Mouse (Mus musculus) midbrain, embryonic 15.5 days (tissue): ENCODE data around the gene Ptges. TPM values are rescaled to one million over a fixed set of nuclear protein-coding genes. Genes with fewer than 3 reads are reported as not detected.

Source experiments
- ATAC-seq: fragments of 200-750 bp; cut with Nextera tagmentation; replicated peaks from 2 replicates; pipeline ENCODE4 v1.8.0; 2017; ENCODE audit warnings: moderate TSS enrichment
- H3K27ac ChIP-seq: fragments of 300-500 bp; sonication (generic); 2 replicates; pipeline ENCODE4 v1.5.1; 2015; ENCODE audit warnings: mild to moderate bottlenecking, inconsistent platforms
- H3K27me3 ChIP-seq: fragments of 300-500 bp; sonication (generic); replicated peaks from 2 replicates; pipeline ENCODE4 v1.6.1; 2015; ENCODE audit warnings: inconsistent platforms
- H3K36me3 ChIP-seq: fragments of 300-500 bp; sonication (generic); replicated peaks from 2 replicates; pipeline ENCODE4 v1.6.1; 2015; ENCODE audit warnings: inconsistent platforms
- H3K4me1 ChIP-seq: fragments of 300-500 bp; sonication (generic); 2 replicates; pipeline ENCODE4 v1.6.1; 2015; ENCODE audit warnings: inconsistent platforms
- H3K4me2 ChIP-seq: fragments of 300-500 bp; sonication (generic); 2 replicates; pipeline ENCODE4 v1.6.1; 2015; ENCODE audit warnings: inconsistent platforms, mild to moderate bottlenecking, moderate library complexity
- H3K4me3 ChIP-seq: fragments of 300-500 bp; sonication (generic); 2 replicates; pipeline ENCODE4 v1.5.1; 2015; ENCODE audit warnings: mild to moderate bottlenecking, inconsistent platforms
- H3K9ac ChIP-seq: fragments of 300-500 bp; sonication (generic); 2 replicates; pipeline ENCODE4 v1.6.1; 2015; ENCODE audit warnings: mild to moderate bottlenecking, inconsistent platforms
- H3K9me3 ChIP-seq: fragments of 300-500 bp; sonication (generic); 2 replicates; pipeline ENCODE4 v1.6.1; 2016; ENCODE audit warnings: inconsistent platforms
- WGBS: fragments of 180-500 bp; shearing (Covaris S2); methylation state at CpG from one replicate; pipeline ENCODE4 v1.1.7; 2015; ENCODE audit warnings: mixed read lengths; 5-methylcytosine and 5-hydroxymethylcytosine counted together
- polyA plus RNA-seq: library from polyadenylated mRNA; unstranded; fragments of >200 nt; fragmentation: Nextera tagmentation; extraction: Ambion mirVana; gene quantifications from 2 replicates; pipeline ENCODE4 v1.2.1, GENCODE M21; 2015

Gene Ptges
- polyA plus RNA-seq, 1 experiment from 2014 or later = 6.3 TPM

GRCm38 (mm10) chr2:30885453-30886163 lies 44.1 kb downstream of the Ptges start:
- 64% methylated on average over 9 of the region's 9 CpGs for WGBS
- no peak for ATAC-seq
- Histone ChIP-seq H3K4me1 (no peaks in the 10 kb centered on the region), H3K27me3 (no peaks in the 10 kb centered on the region), H3K27ac (0 out of 2 replicates have a peak overlapping the region, but pooled peaks have one; percentile 34), H3K4me3 (no peak overlapping the region), H3K9me3 (no peaks in the 10 kb centered on the region), H3K9ac (no peak overlapping the region), H3K36me3 (no peaks in the 10 kb centered on the region), H3K4me2 (no peak overlapping the region)

- no peak overlapping the region for H3K9ac ChIP-seq
- no peak for ATAC-seq
Observed at GRCm38 (mm10) chr2:30884852-30885373, 44.8 kb downstream of the Ptges start.

GRCm38 (mm10) chr2:30881215-30881614 lies 48.4 kb downstream of the Ptges start:
- WGBS = 86% methylated on average over 7 of the region's 7 CpGs
- no peak overlapping the region for H3K27ac ChIP-seq
- no peaks in the 10 kb centered on the region for H3K4me1 ChIP-seq
- H3K27me3 ChIP-seq = no peaks in the 10 kb centered on the region
- H3K36me3 ChIP-seq = no peaks in the 10 kb centered on the region
- no peak overlapping the region for H3K4me3 ChIP-seq
- no peak for ATAC-seq
- H3K9ac ChIP-seq = no peak overlapping the region
- H3K9me3 ChIP-seq = no peaks in the 10 kb centered on the region
- no peak overlapping the region for H3K4me2 ChIP-seq

More at GRCm38 (mm10) chr2:30884852-30885373, 44.8 kb downstream of the Ptges start:
- Histone ChIP-seq H3K36me3 (no peaks in the 10 kb centered on the region), H3K27me3 (no peaks in the 10 kb centered on the region), H3K27ac (no peak overlapping the region), H3K4me3 (no peak overlapping the region), H3K4me1 (no peaks in the 10 kb centered on the region), H3K9me3 (no peaks in the 10 kb centered on the region), H3K4me2 (no peak overlapping the region)
- WGBS = 95% methylated on average over 4 of the region's 4 CpGs

- Histone ChIP-seq H3K4me3 (no peak overlapping the region), H3K9me3 (no peaks in the 10 kb centered on the region)
- 92% methylated on average over 15 of the region's 15 CpGs for WGBS
Observed at GRCm38 (mm10) chr2:30879481-30879880, 50.2 kb downstream of the Ptges start.

GRCm38 (mm10) chr2:30875621-30876432 lies 53.8 kb downstream of the Ptges start:
- no peaks in the 10 kb centered on the region for H3K36me3 ChIP-seq
- no peak overlapping the region for H3K4me3 ChIP-seq
- no peak for ATAC-seq
- no peak overlapping the region for H3K9ac ChIP-seq
- H3K4me2 ChIP-seq = no peak overlapping the region
- H3K27ac ChIP-seq = no peak overlapping the region
- no peaks in the 10 kb centered on the region for H3K27me3 ChIP-seq
- H3K4me1 ChIP-seq = no peaks in the 10 kb centered on the region
- 55% methylated on average over 11 of the region's 11 CpGs for WGBS
- H3K9me3 ChIP-seq = no peaks in the 10 kb centered on the region

More at GRCm38 (mm10) chr2:30879481-30879880, 50.2 kb downstream of the Ptges start:
- Histone ChIP-seq H3K36me3 (no peaks in the 10 kb centered on the region), H3K27ac (no peak overlapping the region), H3K4me2 (no peak overlapping the region), H3K4me1 (no peaks in the 10 kb centered on the region), H3K27me3 (no peaks in the 10 kb centered on the region), H3K9ac (no peak overlapping the region)
- ATAC-seq = no peak

- H3K9me3 ChIP-seq = no peaks in the 10 kb centered on the region
- no peaks in the 10 kb centered on the region for H3K36me3 ChIP-seq
- no peaks in the 10 kb centered on the region for H3K4me1 ChIP-seq
- H3K4me3 ChIP-seq = no peak overlapping the region
- no peak overlapping the region for H3K27ac ChIP-seq
- H3K9ac ChIP-seq = no peak overlapping the region
- no peaks in the 10 kb centered on the region for H3K27me3 ChIP-seq
- ATAC-seq = no peak
- no peak overlapping the region for H3K4me2 ChIP-seq
- 76% methylated on average over 7 of the region's 7 CpGs for WGBS
Observed at GRCm38 (mm10) chr2:30875096-30875495, 54.6 kb downstream of the Ptges start.

GRCm38 (mm10) chr2:30874445-30874844 lies 55.2 kb downstream of the Ptges start:
- no peaks in the 10 kb centered on the region for H3K4me1 ChIP-seq
- no peak for ATAC-seq
- 28% methylated on average over 10 of the region's 10 CpGs for WGBS
- H3K36me3 ChIP-seq = no peaks in the 10 kb centered on the region
- no peaks in the 10 kb centered on the region for H3K27me3 ChIP-seq
- no peak overlapping the region for H3K9ac ChIP-seq
- no peak overlapping the region for H3K4me3 ChIP-seq
- H3K9me3 ChIP-seq = no peaks in the 10 kb centered on the region
- no peak overlapping the region for H3K27ac ChIP-seq
- no peak overlapping the region for H3K4me2 ChIP-seq

GRCm38 (mm10) chr2:30872669-30873068 lies 57.0 kb downstream of the Ptges start:
- no peaks in the 10 kb centered on the region for H3K9me3 ChIP-seq
- no peak overlapping the region for H3K9ac ChIP-seq
- H3K36me3 ChIP-seq = no peaks in the 10 kb centered on the region
- H3K4me3 ChIP-seq = no peak overlapping the region
- no peaks in the 10 kb centered on the region for H3K4me1 ChIP-seq
- WGBS = 78% methylated on average over 6 of the region's 6 CpGs
- no peak for ATAC-seq
- no peak overlapping the region for H3K4me2 ChIP-seq
- no peaks in the 10 kb centered on the region for H3K27me3 ChIP-seq
- H3K27ac ChIP-seq = no peak overlapping the region

GRCm38 (mm10) chr2:30870863-30871262 lies 58.8 kb downstream of the Ptges start:
- Histone ChIP-seq H3K36me3 (no peaks in the 10 kb centered on the region), H3K9ac (no peak overlapping the region), H3K9me3 (no peaks in the 10 kb centered on the region), H3K4me3 (no peak overlapping the region), H3K27me3 (no peaks in the 10 kb centered on the region), H3K4me2 (no peak overlapping the region), H3K27ac (no peak overlapping the region), H3K4me1 (no peaks in the 10 kb centered on the region)
- 69% methylated on average over 8 of the region's 8 CpGs for WGBS
- no peak for ATAC-seq

- H3K27ac ChIP-seq = no peak overlapping the region
- no peaks in the 10 kb centered on the region for H3K4me1 ChIP-seq
- no peaks in the 10 kb centered on the region for H3K36me3 ChIP-seq
- no peak overlapping the region for H3K4me3 ChIP-seq
- WGBS = 58% methylated on average over 3 of the region's 3 CpGs
- no peak overlapping the region for H3K4me2 ChIP-seq
- no peaks in the 10 kb centered on the region for H3K9me3 ChIP-seq
- H3K27me3 ChIP-seq = peaks cover 2% of the 10 kb centered on the region; the same call in 1 of the 2 replicates
- no peak overlapping the region for H3K9ac ChIP-seq
- ATAC-seq = no peak
Observed at GRCm38 (mm10) chr2:30865426-30865825, 64.2 kb downstream of the Ptges start.

GRCm38 (mm10) chr2:30864968-30865381 lies 64.7 kb downstream of the Ptges start:
- H3K9me3 ChIP-seq = no peaks in the 10 kb centered on the region
- peaks cover 2% of the 10 kb centered on the region; the same call in 1 of the 2 replicates for H3K27me3 ChIP-seq
- H3K27ac ChIP-seq = no peak overlapping the region
- no peak for ATAC-seq
- H3K9ac ChIP-seq = no peak overlapping the region
- 4% methylated on average over 34 of the region's 35 CpGs for WGBS
- peak overlapping the region; percentile 20 for H3K4me3 ChIP-seq
- H3K4me1 ChIP-seq = no peaks in the 10 kb centered on the region
- H3K36me3 ChIP-seq = no peaks in the 10 kb centered on the region
- H3K4me2 ChIP-seq = peak overlapping the region; percentile 44

- no peaks in the 10 kb centered on the region for H3K36me3 ChIP-seq
- WGBS = 90% methylated on average over 9 of the region's 9 CpGs
- no peak overlapping the region for H3K27ac ChIP-seq
- no peak overlapping the region for H3K9ac ChIP-seq
- H3K27me3 ChIP-seq = peaks cover 2% of the 10 kb centered on the region; the same call in 1 of the 2 replicates
- no peak for ATAC-seq
- no peak overlapping the region for H3K4me2 ChIP-seq
- no peak overlapping the region for H3K4me3 ChIP-seq
- no peaks in the 10 kb centered on the region for H3K4me1 ChIP-seq
- no peaks in the 10 kb centered on the region for H3K9me3 ChIP-seq
Observed at GRCm38 (mm10) chr2:30863574-30863973, 66.1 kb downstream of the Ptges start.
